Mouse (Mus musculus) retina, adult 2 months (tissue): ENCODE measurements around the gene Nags.

Experiments used
- DNase-seq: peaks from one replicate; pipeline ENCODE4 v3.0.0-alpha.2; 2012; ENCODE audit warnings: low read depth, low spot score

Nags gene

DNA sequence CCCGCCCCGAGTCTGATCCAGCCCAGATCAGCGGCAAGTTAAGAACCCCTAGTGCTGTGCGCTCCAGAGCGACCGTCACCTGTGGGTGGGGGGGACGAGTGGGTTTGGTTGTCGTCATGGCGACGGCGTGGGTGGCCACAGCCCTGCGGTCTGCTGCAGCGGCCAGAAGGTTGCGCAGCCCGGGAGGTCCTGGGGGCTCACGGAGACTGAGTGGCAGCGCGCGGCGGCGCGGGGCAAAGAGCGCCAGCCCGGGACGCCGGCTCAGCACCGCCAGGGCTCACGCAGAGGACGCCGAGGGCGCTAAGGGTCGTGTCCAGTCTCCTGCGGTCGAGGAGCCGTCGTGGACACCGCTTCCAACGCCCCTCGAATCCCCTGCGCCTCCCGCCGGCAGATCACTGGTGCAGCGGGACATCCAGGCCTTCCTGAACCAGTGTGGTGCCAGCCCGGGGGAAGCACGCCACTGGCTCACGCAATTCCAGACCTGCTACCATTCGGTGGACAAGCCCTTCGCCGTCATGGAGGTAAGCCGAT, at the start of gene Nags:
Gene Nags (plus strand): TSS at position 43 of the 531 bp plus-strand sequence.
- no peak for DNase-seq

DNA sequence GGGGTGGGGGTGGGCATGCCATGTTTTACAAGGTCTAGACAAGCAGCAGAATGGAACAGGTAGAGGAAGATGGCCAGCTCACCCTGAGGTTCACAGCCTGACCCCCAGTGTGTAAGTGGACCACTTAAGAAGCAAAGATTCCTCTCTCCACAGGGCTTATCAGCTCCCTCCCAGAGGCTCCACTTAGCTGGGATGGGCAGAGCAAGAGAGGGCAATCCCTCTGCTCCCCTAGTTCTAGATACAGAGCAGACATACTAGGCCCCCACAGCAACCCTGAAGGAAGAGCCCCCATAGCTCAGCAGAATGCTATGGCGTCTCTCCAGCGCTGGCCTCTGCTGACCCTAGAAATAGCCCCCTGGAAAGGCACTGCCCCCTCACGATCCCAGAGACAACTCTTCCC, 49.6 kb upstream of the Nags start:
- no peak for DNase-seq

DNA sequence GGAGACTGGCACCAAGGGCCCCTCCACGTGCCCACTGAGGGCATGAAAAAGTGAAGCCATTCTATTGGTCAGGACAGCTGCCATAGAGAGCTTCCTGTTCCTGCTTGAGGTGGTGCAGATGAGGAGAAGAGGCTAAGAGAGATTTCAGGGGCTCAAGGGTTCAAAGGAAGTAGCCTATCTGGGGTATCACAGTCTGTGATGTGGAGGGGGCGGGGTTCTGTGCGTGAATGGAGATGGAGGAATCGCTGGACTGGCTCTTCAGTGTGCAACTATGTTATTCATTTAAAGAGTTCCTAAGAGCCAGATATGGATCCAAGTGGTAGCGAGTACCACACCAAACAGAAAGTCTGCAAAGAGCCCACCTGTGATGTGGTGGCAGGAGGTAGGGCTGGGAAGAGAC, 48.9 kb upstream of the Nags start:
- no peak for DNase-seq

DNA sequence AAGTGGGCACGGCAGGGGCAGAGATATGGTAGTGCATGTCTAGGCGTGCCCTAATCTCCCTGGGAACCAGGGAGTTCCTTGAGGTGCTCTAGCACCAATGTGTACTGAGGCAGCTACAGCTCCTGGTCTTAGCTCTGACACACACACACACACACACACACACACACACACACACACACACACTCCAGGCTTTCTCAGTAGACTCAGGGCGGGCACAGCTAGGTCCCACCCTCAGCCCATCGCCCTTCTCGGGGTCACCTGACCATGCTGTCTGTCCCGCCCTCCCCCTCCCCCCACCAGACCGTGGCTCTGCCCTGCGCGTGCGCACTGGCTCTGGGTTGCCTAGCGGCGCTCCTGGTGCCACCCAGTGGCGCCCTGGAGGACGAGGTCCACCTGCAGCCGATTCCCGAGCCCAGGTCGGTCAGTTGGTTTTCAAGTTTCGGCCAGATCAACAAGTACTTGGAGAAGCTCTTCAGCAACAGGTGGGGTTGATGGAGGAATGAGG, 48.4 kb upstream of the Nags start:
- DNase-seq: no peak

DNA sequence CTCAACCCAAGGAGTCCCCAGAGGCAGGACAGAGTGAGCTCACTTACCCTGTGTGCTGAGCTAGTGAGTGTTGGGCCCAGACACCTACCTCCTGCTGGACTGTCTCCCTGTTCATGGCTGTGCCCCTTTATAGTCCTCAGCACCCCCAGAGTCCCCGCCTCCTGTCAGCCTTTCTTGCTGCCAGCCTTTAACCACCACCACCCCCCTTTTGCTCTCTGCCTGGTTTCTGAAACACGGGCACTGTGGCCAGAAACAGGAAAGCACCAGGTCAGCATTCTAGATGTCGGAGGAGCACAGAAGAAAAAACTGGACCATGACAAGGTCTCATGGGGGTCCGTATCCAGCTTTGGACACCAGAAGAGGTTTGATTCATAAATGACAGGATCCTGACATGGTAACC, 44.1 kb upstream of the Nags start, which contains the start of gene Ppy:
Gene Ppy (minus strand): TSS at position 101 of the 400 bp plus-strand sequence.
- no peak for DNase-seq

DNA sequence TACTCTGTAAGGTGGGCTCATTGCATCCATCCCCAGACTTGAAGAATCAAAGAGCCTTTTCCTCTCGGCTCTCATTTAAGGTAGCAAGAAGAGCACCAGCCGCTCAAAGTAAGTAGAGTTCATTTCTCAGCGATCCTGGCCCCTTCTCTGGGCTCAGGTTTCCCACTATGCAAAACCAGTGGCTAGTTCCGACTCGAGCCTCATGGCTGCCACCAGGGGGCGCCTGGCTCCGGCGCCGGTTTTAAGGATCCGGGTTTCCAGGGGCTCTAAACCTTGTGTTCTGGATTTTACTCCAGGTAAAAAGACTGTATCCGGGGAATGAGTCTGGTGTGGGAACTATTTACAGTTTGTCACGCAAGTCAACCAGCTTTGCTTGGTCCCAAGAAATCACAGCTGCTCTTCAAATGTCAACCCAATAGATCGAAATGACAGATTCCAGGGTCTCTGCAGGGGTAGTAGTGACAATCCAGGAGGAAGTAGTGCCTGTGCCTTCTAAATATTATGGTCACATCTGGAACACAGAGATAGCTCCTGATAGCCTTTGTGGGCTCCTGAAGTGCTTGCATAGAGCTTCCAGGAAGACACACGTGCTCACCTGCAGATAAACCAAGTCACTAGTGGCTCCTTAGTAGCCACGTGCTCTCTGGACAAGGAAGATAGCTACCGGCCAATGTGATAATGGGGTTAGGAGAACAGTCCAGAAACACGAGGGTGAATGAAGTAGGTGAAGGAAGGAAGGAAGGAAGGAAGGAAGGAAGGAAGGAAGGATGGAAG, 42.6 kb upstream of the Nags start:
- DNase-seq: no peak

DNA sequence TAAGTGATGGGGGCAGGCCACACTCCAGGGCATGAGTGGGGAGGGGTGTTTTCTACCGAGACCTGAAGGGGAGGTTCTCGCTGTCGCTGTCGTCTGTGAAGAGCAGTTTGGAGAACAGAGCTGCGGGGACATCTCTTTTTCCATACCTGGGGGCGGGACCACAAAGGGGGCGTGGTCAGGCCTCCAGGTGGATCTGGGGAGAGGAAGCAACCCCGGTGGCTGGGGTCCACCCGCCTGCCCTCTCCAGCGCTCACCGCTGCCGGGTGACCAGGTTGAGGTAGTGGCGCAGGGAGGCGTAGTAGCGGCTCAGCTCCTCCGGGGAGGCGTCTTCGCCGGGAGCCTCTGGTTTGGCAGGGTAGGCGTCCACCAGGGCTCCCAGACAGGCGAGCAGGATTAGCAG, 38.4 kb upstream of the Nags start:
- no peak for DNase-seq

DNA sequence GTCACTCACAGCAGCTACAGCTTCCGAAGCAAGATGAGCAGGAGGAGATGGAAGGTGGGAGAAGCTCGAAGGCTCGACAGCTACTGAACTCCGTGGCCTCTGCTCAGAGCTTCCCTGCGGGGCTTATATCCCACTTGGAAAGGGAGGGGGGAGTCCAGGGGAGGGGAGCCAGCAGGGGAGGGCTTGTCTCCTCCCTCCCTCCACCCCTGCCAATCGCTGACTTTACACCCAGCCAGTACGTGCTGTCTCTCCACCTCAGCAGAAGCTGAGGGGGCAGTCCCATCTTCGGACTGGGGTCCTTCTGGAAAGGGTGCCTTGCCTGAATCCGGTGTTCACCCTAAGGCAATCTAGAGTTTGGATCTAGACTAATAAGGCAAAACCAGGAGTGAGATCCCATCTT, 37.6 kb upstream of the Nags start, which contains the start of gene Pyy:
Gene Pyy (minus strand): TSS at position 101 of the 400 bp plus-strand sequence.
- DNase-seq: no peak

DNA sequence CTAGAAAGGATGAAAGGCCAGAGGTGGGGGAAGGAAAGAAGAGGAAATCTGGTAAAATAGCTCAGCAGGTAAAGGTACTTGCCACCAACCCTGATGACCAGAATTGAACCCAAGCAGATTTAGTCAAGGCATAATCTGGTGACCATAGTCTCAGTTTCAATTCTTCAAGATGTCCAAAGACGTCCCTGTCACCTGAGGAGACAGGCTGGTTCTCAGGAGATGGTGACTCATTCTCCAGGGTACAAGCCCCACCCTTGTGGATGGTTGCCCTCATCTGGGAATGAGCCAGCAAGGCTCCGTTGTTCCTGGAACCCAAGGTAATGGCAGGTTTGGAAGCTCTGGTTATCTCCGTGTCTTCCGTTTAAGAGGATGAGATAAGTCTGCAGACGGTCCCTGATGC, 33.7 kb upstream of the Nags start:
- DNase-seq: no peak

DNA sequence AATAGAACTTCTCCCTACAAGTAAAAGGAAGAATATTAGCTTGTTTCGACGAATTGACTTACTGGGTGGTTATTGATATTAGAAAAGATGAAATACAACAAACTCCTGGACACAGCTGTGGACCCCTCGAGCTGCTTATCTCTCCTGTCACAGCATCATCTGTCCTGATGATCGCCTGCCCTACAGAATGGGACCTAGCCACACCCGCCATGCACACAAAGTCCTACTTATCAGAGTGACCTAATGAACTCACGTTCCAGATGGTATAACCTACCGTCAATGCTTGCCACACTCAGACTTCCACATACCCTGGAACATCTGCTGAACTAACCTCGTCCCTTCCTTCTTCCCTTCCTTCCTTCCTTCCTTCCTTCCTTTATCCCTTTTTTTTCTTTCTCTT, 29.1 kb upstream of the Nags start:
- no peak for DNase-seq

DNA sequence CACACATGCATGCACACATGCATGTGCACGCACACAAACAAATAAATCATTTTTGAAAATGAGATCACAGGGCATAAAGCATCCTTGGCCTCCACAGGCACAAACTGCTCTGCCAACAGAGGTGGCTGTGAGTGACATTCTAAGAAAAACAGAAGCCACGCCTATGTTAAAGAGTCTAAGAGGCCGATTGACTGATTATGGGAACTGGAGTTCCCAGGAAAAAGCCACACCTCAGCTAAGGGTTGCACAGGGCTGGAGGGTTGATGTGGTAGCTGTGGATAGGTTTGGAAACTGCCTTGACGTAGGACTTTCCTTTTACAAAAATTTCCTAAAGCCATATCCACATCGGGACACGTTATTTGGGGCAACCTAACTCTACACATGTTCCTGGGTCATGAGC, 27.9 kb upstream of the Nags start:
- DNase-seq: no peak

DNA sequence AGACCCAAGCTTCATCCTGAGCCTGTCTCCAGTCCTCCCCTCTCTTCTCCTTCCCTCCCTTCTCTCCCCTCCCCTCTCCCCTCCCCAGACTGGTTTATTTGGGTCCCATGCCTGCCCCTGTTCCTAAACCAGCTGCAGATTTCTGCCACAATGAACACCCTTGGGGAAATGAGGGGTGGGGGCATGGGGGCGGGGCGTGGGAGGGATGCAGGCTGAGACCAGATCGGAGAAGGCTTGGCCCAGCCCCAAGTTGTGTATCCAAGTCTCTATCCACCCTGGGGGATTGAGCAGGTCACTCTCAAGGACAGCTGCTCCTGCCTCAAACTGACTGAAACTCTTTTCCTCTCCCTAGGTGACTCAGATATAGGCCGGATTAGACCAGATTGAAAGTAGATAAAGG, 10.8 kb upstream of the Nags start:
- no peak for DNase-seq

DNA sequence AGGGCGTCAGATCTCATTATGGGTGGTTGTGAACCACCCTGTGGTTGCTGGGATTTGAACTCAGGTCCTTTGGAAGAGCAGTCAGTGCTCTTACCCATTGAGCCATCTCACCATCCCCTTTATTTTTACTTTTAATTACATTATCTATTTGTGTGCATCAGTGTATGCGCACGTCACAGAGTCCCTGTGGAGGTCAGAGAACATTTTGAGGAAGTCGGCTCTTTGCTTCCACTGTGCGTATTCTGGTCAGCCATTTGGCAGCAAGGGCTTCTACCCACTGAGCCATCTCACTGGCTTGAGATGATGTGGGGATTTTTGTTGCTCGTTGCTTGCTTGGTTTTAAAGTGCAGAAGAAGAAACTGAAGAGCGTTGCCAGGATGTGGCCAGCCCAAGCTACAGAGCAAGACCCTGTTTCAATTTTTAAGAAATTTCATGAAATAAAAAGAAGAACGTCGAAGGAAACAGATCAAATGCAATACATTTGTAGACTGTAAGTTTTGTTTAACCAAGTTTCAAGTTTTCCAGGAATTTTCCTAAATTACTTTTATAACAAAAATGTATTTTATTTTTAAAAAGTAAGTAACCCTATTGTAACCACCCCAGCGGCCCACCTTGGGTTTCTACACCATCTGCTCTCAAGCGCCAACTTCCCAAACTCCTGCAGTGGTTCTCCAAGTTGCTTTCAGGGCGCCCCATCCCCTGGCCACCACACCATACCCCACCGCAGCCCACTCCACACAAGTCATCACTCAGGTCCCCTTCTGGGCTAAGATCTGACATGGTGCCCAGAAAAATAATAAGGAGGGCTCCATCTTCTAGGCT, 7.5 kb upstream of the Nags start:
- DNase-seq: no peak

DNA sequence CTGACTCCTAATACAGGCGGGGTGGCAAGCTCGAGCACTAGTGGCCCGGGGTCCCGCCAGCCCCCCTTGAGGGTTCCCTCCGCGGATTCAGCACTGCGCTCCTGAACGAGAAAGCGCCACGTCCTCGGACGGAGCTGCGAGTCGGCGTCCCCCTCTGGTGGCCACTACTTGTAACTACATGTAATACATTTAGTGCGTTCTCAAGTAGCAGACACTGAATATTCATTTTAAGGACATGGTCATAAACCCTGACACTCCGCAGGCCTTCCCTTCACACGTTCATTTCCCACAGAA, 6.9 kb upstream of the Nags start:
- peak; percentile 40 for DNase-seq

DNA sequence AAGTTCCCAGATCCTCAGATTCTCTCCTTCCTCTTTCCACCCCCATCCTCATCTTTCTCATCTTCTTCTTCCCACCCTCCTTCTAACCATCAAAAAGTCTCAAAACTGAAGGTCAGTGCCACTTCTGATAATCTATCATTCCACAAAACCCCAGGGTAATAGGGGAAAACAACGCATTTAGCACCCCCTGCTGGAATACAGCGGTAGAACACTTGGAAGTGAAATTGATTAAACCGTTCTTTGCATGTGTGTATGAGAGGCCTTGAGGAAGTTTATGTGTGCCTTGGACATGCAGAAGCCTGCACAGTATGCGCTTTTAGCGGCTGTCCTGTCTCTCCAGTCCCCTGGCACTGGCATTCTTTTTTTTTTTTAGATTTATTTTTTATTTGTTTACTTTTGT, 4.8 kb upstream of the Nags start:
- peak; percentile 50 for DNase-seq

DNA sequence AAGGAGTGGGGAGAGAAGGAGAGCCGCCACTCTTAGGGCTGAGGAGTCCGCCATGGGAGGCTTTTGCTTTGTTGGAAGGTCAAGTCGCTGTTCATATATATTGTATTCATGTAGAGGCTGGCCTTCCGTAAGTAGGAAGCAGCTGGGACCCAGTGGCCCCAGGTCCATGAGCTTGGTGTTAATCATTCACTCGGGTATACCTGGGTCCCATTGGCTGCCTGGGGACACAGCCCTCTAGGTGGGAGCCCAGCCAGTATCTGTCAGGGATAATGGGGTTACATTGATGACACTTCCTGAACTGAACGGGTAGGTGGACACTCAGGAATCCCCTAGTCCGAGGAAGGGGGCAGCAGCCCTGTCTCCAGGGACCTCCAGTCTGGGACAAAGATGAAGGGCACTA, 3.0 kb upstream of the Nags start:
- DNase-seq: no peak

DNA sequence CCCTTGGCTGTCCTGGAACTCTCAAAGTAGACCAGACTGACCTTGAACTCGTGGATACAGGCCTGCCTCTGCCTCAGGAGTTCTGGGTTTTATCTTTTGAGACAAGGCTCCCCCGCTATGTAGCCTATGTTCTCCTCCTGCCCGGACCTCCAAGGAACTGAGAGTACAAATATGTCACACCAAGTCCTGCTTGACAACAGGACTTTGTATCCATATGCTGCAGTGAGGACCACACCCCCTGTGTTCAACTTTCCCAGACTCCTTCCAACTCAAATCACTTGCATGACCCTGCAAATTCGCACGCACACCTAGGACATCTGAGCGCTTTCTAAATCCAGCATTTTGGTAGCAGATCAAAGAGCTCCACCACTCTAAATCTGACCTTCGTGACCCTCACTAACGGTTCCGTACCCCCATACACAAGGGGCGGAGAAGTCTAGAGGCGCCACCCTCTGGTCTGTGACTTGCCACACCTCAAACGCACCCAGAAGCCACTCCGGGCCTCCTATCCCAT, 299 bp upstream of the Nags start:
- no peak for DNase-seq

DNA sequence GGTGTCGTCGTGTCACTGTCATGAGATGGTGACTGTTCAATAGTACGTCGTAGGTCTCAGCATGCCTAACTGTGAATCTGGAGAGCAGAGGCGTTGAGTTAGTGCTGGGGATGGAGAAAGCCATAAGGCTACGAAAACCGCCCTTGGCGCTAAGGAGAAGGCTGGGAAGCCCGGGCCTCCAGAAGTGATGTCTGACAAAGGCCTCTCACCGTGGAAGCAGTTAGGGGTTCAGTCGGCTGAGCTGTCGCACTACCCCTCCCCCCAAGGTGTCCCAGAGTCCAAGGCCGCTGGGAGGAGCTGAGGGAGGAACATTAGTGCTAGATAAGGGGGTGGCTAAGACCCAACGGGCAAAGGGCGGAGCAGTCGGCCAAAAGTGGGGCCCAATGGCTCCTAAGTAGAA, 692 bp downstream of the Nags start:
- DNase-seq: no peak

DNA sequence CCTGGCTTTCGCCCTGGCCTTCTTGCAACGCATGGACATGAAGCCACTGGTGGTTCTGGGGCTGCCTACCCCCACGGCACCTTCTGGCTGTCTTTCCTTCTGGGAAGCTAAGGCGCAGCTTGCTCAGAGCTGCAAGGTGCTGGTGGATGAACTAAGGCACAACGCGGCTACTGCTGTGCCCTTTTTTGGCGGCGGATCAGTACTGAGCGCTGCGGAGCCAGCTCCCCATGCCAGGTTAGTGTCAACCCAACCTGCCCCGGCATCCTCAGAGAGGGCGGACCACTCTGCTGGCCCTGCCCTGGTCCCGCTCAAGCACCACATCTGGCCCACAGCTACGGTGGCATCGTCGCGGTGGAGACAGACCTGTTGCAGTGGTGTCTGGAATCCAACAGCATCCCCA, 1.2 kb downstream of the Nags start:
- no peak for DNase-seq

DNA sequence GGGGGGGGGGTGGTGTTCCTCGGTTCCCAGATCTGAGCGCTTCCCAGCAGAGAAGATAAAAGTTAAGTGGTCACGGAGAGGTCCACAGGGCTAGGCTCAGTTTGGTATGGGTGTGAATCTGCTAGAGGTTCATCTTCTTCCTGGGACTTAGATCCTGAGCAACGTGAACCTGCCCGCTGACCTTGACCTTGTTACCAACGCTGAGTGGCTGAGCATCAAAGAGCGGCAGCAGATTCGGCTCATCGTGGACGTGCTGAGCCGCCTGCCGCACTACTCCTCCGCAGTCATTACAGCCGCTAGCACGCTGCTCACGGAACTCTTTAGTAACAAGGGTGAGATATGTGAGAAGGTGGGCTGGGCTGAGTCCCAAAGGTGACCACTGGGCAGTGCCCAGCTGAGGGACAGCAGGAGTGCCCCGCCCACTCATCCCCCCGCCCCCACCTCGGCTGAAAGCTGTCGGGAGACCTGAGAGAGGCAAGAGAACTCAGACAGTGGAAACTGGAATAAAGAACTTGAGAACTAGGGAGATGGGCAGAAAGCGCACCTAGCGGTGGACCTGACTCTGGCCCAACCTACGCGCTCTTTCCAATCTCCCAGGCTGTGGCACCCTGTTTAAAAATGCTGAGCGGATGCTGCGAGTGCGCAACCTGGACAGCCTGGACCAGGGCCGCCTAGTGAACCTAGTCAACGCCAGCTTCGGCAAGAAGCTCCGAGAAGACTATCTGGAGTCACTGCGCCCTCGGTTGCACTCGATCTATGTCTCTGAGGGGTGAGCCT, 2.1 kb downstream of the Nags start:
- DNase-seq: no peak

DNA sequence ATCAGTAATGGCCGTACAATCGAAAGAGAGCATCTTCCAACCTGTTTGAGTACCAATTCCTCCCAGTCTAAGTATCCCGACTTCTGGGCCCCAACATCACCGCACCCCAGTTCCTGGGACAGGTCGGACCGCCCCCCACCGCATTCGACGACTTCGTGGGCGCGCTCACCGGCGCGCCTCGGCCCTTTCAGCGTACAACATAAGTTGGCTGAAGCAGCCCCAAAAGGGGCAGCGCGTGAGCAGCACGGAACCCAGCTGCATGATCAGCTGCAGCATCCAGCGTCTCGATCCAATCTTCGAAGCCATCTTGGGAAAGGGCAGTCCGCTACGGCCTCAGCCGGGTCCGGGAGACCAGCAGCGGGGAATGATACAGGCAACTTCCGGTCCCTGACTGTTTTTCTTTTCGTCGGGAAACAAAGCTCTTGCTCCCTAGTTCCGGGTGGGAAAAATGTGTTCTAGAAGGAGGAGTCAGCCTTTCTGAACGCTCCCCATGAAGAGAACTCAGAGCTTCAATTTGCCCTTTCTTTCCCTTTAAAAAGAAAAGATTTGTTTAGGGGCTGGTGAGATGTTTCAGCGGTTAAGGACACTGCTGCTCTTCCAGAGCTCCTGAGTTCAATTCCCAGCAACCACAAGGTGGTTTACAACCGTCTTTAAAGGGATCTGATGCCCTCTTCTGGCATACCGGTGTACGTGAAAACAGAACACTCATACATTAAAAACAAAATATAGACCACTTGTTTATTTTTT, 10.9 kb downstream of the Nags start, which contains the start of gene Tmem101:
Gene Tmem101 (minus strand): TSS at position 366 of the 747 bp plus-strand sequence.
- DNase-seq: peak; percentile 92
